Mouse (Mus musculus): Measurements from ENCODE around the gene Gabpb2. TPM values are rescaled to one million over a fixed set of nuclear protein-coding genes. Genes with fewer than 3 reads are reported as not detected.

Gene Gabpb2
- 11.0 and 11.6 TPM in 2 replicates for polyA plus RNA-seq (2016; fragmentation: Nextera tagmentation; extraction: Ambion mirVana)

DNA sequence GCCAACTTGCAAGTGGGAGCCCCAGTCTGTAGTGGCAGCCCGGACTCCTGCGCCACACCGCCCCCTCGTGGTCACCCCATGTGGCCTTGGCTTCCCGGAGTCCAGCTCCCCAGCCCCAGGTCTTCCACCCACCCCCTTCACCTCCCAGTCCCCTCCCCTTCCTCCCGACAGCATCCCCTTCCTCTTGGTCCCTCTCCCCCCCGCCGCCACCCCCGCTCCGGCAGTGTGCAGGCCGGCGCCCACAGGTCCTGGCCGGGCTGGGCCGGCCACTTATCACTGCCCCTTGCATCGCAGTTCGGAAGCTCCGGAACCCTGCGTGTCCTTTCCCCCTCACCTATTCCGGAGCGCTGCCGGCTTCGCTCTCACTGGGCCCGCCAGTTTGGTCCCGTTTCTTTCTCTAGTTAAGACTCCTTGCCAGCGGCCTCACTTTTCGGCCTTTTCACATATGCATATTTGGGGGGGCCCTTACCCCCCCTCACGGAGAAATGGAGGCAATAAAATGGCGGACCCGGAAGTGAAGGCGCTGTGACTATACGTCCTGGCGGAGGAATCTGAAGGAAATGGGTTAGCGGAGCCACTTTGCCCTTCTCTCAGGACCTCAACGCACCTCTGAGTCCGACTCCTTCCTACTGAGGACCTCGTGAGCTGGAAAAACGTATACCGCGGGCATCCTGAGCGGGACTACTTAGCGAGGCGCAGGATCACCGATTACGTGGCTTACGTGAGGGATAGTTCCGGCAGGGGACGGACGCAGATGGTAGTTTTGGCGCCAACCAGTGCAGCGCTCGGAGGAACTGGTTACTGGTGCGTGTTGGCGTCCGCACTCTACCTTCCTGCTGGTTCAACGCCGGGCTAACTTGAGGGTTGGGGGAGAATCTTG is at the start of gene Gabpb2:
TSS of gene Gabpb2 (minus strand) at position 662 of the 880 bp plus-strand sequence.
- peak within 1 kb of the TSS; percentile 84 for H3K9ac ChIP-seq (replicated peaks)
- H3K4me3 ChIP-seq: peak within 1 kb of the TSS; percentile 63
- H3K27ac ChIP-seq (replicated peaks): peak within 1 kb of the TSS; percentile 98
- peaks cover 8% of the 10 kb centered on the region for H3K4me1 ChIP-seq
- peak; percentile 89 for ATAC-seq (ENCODE audit: low FRiP score, low read depth)
- peaks cover 52% of the 10 kb centered on the region for H3K36me3 ChIP-seq
- no peaks in the 10 kb centered on the region for H3K9me3 ChIP-seq
- under 1% methylated on average over 56 of the region's 56 CpGs for WGBS
- H3K27me3 ChIP-seq: no peaks in the 10 kb centered on the region
- H3K4me2 ChIP-seq (replicated peaks): peak within 1 kb of the TSS; percentile 53

DNA sequence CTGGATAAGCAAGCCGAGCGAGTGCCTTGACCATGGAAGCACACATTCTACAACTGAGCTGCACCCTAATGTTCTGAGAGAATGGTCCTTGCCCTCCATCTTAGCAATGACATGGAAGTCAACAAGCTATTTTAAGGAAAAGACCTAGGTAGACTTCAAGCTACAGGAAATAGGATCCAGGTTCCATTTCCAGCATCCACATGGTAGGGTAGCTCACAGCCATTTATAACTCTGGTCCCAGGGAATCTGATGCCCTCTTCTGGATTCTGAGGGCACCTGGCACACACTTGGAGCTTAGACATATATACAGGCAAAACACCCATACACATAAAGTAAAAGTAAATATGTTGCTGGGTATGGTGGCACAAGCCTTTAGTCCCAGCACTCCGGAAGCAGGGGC is 48.3 kb upstream of the Gabpb2 start:
- H3K9ac ChIP-seq (replicated peaks): no peak overlapping the region
- H3K36me3 ChIP-seq: peaks cover 64% of the 10 kb centered on the region
- no peaks in the 10 kb centered on the region for H3K27me3 ChIP-seq
- no peak overlapping the region for H3K4me2 ChIP-seq (replicated peaks)
- no peak for ATAC-seq (ENCODE audit: low FRiP score, low read depth)
- no peaks in the 10 kb centered on the region for H3K4me1 ChIP-seq
- H3K4me3 ChIP-seq: no peak overlapping the region
- no peak overlapping the region for H3K27ac ChIP-seq (replicated peaks)
- H3K9me3 ChIP-seq: 0 out of 2 replicates have a peak, but pooled peaks cover 3% of the 10 kb centered on the region
- WGBS: 88% methylated on average over 3 of the region's 3 CpGs

DNA sequence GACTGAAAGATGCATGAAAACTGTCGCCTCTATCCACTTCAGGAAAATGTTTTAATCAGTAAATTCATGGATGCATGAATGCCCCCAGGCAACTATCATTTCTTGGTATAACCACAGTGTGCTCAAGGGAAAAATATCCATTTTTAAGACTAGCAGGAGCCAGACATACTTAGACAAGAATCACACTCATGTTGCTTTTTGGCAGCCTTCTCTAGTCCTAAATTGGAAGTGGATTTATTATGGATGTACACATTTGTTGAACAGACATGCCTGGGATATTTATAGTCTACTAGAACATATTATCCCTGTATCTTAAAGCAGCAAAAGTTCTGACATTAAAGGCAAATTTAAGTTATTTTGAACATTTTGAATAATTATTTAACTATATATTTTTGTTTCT is 47.0 kb upstream of the Gabpb2 start:
- Histone ChIP-seq H3K27ac (replicated peaks) (no peak overlapping the region), H3K9ac (replicated peaks) (no peak overlapping the region), H3K9me3 (0 out of 2 replicates have a peak, but pooled peaks cover 3% of the 10 kb centered on the region), H3K4me2 (replicated peaks) (no peak overlapping the region), H3K36me3 (peaks cover 72% of the 10 kb centered on the region), H3K27me3 (no peaks in the 10 kb centered on the region), H3K4me3 (no peak overlapping the region), H3K4me1 (no peaks in the 10 kb centered on the region)
- ATAC-seq (ENCODE audit: low FRiP score, low read depth): no peak
- WGBS: 90% methylated on average over 1 of the region's 1 CpGs

DNA sequence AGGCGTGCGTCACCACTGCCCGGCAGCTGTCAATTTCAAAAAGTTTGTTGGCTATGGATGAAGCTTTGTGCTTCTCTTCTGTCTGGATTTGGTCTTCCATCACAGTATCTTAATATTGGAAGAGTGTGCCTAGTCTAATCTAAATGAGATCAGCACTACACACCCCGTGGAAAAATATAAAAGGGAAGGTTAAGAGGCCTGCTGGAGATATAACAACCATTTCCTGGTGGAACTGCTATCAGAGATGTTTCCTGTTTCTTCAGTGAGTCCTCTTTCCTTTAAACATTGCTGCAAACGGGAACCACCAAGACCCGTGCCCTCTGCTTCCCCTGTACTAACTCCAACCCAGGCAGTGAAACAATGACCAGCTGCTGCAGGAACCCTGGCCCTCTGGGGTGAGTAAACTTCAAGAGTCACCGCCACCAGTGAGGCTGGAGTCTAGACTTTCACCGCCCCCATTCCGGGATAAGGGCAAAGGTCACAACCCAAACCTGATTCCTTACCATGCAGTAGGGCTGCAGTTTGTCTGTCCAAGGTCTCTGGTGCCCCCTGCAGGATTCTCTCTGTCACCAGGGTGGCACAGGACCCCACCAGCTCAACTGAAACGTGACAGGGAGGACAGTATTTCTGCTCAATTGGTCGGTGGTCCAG is 45.5 kb upstream of the Gabpb2 start:
- Histone ChIP-seq H3K27ac (replicated peaks) (no peak overlapping the region), H3K9ac (replicated peaks) (no peak overlapping the region), H3K4me1 (no peaks in the 10 kb centered on the region), H3K9me3 (0 out of 2 replicates have a peak, but pooled peaks cover 3% of the 10 kb centered on the region), H3K4me2 (replicated peaks) (no peak overlapping the region), H3K36me3 (peaks cover 79% of the 10 kb centered on the region), H3K4me3 (no peak overlapping the region), H3K27me3 (no peaks in the 10 kb centered on the region)
- ATAC-seq (ENCODE audit: low FRiP score, low read depth): no peak
- 51% methylated on average over 11 of the region's 11 CpGs for WGBS

DNA sequence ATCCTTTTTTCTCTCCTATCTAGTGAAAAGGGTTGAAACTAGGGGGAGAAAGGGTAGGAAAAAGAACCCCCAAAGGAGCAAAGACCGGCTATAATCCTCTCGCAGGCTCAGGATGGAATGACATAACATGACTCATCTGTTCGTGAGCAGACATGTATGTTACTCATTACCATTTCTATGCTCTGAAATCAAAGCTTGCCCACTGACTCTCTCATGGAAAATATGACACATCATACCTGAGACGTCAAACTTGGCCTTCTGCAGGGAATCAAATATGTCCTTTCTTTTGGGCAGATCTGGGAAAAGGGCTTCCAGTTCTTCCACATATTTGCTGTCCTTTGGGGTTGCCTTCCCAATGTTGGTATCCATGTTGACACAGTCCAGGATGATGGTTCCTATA is 44.3 kb upstream of the Gabpb2 start:
- Histone ChIP-seq H3K27me3 (no peaks in the 10 kb centered on the region), H3K36me3 (peaks cover 78% of the 10 kb centered on the region), H3K4me2 (replicated peaks) (no peak overlapping the region), H3K9ac (replicated peaks) (no peak overlapping the region), H3K4me1 (no peaks in the 10 kb centered on the region), H3K27ac (replicated peaks) (no peak overlapping the region), H3K9me3 (0 out of 2 replicates have a peak, but pooled peaks cover 3% of the 10 kb centered on the region), H3K4me3 (no peak overlapping the region)
- WGBS: 93% methylated on average over 4 of the region's 4 CpGs
- no peak for ATAC-seq (ENCODE audit: low FRiP score, low read depth)

DNA sequence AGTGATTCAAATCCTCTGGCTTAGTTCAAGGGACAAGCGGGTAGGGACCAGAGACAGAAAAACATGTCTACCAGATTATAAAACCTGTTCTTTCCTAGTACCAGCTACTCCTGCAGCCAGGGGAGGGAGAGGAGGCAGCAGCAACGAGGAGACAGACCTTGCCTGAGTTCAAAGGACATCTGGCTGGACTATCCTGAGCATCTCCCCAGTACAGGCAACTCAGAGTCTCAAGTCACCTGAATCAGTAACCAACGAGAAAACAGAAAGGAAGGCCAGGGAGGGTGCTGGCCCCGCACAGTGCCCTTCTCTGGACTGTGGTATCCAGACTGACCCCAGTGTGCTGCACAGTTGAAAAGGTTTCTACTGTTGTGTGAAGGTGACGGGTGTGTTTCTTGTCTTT is 39.2 kb upstream of the Gabpb2 start:
- H3K27ac ChIP-seq (replicated peaks): no peak overlapping the region
- 90% methylated on average over 5 of the region's 5 CpGs for WGBS
- no peaks in the 10 kb centered on the region for H3K27me3 ChIP-seq
- no peak overlapping the region for H3K9ac ChIP-seq (replicated peaks)
- no peak overlapping the region for H3K4me2 ChIP-seq (replicated peaks)
- peaks cover 86% of the 10 kb centered on the region for H3K36me3 ChIP-seq
- no peaks in the 10 kb centered on the region for H3K4me1 ChIP-seq
- ATAC-seq (ENCODE audit: low FRiP score, low read depth): no peak
- H3K4me3 ChIP-seq: no peak overlapping the region
- H3K9me3 ChIP-seq: no peaks in the 10 kb centered on the region

DNA sequence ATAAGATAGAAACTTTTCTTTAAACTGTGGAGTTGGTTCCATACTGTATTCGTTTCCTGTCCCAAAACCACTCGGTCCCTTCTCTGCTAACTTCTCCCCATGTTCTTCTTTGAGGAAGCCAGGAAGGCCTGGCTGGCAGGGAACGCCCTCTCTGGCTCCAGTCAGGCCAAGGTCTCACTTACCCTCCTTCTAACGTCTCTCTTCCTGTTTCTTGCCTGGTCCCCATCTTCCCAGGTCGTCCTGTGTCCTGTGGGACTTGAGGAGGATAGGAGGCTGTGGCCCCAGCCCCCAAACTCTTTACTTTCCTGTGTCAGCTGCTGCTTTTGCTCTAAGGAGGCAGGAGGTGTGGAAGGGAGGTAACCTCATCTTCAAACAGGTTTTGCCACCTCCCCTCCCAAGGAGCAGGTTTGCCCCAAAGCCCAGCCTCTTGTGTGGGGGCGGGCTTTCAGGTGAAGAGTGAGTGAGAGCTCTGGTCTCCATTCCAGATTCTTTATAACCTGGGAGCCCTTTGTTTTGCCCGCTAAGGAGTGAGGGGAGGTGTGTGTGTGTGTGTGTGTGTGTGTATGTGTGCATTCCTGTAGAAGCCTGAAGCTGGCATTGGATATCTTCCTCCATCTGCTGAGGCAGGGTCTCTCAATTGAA is 33.2 kb upstream of the Gabpb2 start, which contains the start of gene Bnipl:
TSS of gene Bnipl (minus strand) at position 411 of the 642 bp plus-strand sequence.
- no peak within 1 kb of the TSS for H3K27ac ChIP-seq (replicated peaks)
- WGBS: 66% methylated on average over 7 of the region's 7 CpGs
- no peaks in the 10 kb centered on the region for H3K4me1 ChIP-seq

DNA sequence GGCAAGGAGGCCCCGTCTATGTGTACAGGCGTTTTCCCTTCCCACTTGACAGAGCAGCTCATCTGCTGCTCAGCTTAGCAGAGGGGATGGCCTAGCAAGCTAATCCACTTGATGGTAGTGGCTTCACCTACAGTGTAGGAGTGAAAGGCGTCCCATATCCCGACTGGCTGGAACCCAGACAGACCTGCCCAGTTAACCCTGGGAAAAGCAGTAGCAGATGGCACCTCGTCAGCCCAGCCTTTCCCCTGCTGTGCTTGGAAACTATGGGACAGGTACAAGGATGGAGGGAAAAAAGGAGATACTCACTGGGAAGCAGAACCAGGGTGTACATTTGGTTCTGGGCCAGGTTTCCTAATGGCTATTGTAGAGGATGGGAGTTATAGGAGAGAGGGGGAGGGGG is 32.6 kb upstream of the Gabpb2 start:
- Histone ChIP-seq H3K9ac (replicated peaks) (no peak overlapping the region), H3K4me3 (no peak overlapping the region), H3K4me2 (replicated peaks) (no peak overlapping the region), H3K27me3 (no peaks in the 10 kb centered on the region), H3K27ac (replicated peaks) (no peak overlapping the region), H3K36me3 (peaks cover 26% of the 10 kb centered on the region), H3K4me1 (no peaks in the 10 kb centered on the region), H3K9me3 (no peaks in the 10 kb centered on the region)
- 80% methylated on average over 5 of the region's 5 CpGs for WGBS
- no peak for ATAC-seq (ENCODE audit: low FRiP score, low read depth)

More for the DNA sequence above, 33.2 kb upstream of the Gabpb2 start, which contains the start of gene Bnipl:
- Histone ChIP-seq H3K4me2 (replicated peaks) (no peak within 1 kb of the TSS), H3K9me3 (no peaks in the 10 kb centered on the region), H3K4me3 (no peak within 1 kb of the TSS), H3K9ac (replicated peaks) (no peak within 1 kb of the TSS), H3K36me3 (peaks cover 32% of the 10 kb centered on the region), H3K27me3 (no peaks in the 10 kb centered on the region)
- ATAC-seq (ENCODE audit: low FRiP score, low read depth): no peak

DNA sequence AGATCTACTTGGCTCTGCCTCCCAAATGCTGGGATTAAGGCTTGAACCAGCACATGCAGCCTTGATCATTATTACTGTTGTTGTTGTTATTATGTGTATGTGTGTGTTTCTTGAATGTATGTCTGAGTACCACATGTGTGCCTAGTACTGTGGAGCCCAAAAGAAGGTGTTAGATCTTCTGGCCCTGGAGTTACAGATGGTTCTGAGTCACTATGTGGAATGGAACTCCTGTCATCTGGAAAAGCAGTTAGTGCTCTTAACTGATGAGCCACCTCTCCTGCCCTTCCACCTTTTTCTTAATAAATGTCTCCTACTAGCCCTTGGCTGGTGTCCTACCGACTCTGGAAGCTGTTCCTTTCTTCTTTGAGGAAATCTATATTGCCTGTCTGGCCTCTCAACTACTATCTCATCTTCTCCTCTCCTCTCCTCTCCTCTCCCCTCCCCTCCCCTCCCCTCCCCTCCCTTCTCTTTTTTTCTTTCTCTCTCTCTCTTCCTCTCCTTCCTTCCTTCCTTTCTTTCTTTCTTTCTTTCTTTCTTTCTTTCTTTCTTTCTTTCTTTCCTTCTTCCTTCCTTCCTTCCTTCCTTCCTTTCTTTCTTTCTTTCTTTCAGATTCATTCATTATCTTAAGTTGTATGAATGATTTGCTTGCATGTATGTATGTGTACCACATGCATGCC is 30.1 kb upstream of the Gabpb2 start:
- H3K4me2 ChIP-seq (replicated peaks): no peak overlapping the region
- no peak overlapping the region for H3K27ac ChIP-seq (replicated peaks)
- no peak for ATAC-seq (ENCODE audit: low FRiP score, low read depth)
- 76% methylated on average over 1 of the region's 1 CpGs for WGBS
- no peak overlapping the region for H3K9ac ChIP-seq (replicated peaks)
- H3K4me1 ChIP-seq: no peaks in the 10 kb centered on the region
- H3K4me3 ChIP-seq: no peak overlapping the region
- H3K9me3 ChIP-seq: no peaks in the 10 kb centered on the region
- H3K27me3 ChIP-seq: no peaks in the 10 kb centered on the region
- H3K36me3 ChIP-seq: peaks cover 3% of the 10 kb centered on the region; the same call in 1 of the 2 replicates

DNA sequence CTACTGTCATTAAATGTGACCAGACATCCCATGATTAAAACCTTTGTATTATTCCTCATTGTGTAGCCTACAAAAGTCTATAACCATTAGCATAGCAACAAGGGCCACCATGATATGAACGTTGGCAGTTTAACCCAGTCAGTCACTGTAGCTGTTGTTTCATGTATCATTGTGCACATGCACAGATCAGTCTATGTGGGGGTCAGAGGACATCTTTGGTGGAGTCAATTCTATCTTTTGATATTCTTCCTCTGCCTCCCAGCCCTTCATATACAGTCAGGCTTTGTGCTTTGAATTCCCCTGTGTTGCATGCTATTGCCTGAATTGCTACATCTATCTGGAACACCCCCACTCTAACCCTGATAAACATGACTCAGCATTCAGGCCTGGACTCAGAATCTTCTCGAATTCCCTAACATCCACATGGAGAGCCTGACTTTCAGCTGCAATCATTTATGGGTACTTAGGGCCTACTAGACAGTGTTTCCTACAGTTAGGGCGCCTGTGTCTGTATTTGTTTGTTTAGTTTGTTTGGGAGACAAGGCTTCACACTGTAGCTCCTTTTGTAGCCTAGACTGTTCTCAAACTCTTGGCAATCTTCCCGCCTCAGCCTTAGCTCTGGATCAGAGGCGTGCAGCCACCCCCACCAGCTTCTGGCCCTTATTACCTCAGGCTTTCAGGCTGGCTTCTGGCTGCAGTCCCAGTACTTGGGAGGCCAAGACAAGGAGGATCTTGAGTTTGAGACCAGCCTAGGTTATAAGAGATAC is 28.9 kb upstream of the Gabpb2 start:
- Histone ChIP-seq H3K9me3 (no peaks in the 10 kb centered on the region), H3K27ac (replicated peaks) (no peak overlapping the region), H3K4me1 (no peaks in the 10 kb centered on the region), H3K4me3 (no peak overlapping the region), H3K9ac (replicated peaks) (no peak overlapping the region), H3K36me3 (no peaks in the 10 kb centered on the region), H3K4me2 (replicated peaks) (no peak overlapping the region), H3K27me3 (no peaks in the 10 kb centered on the region)
- WGBS: 91% methylated on average over 5 of the region's 5 CpGs
- no peak for ATAC-seq (ENCODE audit: low FRiP score, low read depth)

DNA sequence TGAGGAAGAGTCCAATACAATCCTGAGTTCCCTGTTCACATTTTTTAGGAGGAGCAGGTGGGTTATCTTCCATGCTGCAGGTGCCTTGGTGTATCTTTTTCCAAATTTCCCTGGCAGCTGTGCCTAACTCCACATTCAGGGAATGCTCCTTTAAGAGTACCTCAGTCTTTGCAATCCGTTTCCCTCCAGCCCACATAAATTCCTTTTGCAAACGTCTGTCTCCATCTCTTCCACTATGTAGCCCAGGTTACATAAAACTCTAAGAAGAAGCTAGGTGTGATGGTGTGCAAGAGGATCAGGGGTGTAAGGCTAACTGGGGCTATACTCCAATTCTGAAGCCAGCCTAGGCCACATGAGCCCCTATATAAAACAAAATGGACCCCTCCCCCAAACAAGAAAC is 25.4 kb upstream of the Gabpb2 start:
- no peak overlapping the region for H3K4me3 ChIP-seq
- no peak overlapping the region for H3K9ac ChIP-seq (replicated peaks)
- H3K27ac ChIP-seq (replicated peaks): no peak overlapping the region
- H3K36me3 ChIP-seq: peaks cover 9% of the 10 kb centered on the region
- no peaks in the 10 kb centered on the region for H3K4me1 ChIP-seq
- H3K4me2 ChIP-seq (replicated peaks): no peak overlapping the region
- no peaks in the 10 kb centered on the region for H3K9me3 ChIP-seq
- no peaks in the 10 kb centered on the region for H3K27me3 ChIP-seq
- no peak for ATAC-seq (ENCODE audit: low FRiP score, low read depth)
- 91% methylated on average over 2 of the region's 2 CpGs for WGBS

Data from midbrain, embryonic 12.5 days (tissue).